Mouse (Mus musculus): ENCODE measurements at regions not wholly inside any gene's neighbourhood (a gene's known extent, or its start where the extent isn't known, plus 50 kb on each side); places are given as distances from the start of the nearest gene placed in this dataset.

GRCm38 (mm10) chr7:111245067-111245466 lies 162.2 kb upstream of the Eif4g2 start:
- Histone ChIP-seq H3K9ac (ENCODE audit: low read length) (no peak overlapping the region), H3K9me3 (ENCODE audit: control insufficient read depth, low read length) (no peaks in the 10 kb centered on the region), H3K4me1 (ENCODE audit: control insufficient read depth, insufficient read depth, low read length) (peaks cover under 1% of the 10 kb centered on the region; the same call in 1 of the 2 replicates), H3K27ac (replicated peaks; ENCODE audit: low read depth, low read length) (no peak overlapping the region), H3K27me3 (ENCODE audit: control insufficient read depth, insufficient read depth, low read length) (no peaks in the 10 kb centered on the region), H3K4me3 (ENCODE audit: low read depth, low read length) (no peak overlapping the region), H3K36me3 (ENCODE audit: control insufficient read depth, insufficient read depth, low read length) (no peaks in the 10 kb centered on the region), H3K4me2 (ENCODE audit: low read depth, severe bottlenecking) (no peak overlapping the region)
- DNase-seq (ENCODE audit: low spot score) (no peak), ATAC-seq (ENCODE audit: insufficient number of reproducible peaks, low FRiP score, low TSS enrichment, low read depth) (no peak)
- WGBS: 84% methylated on average over 6 of the region's 6 CpGs

- DNase-seq (ENCODE audit: low spot score): no peak
- ATAC-seq (ENCODE audit: insufficient number of reproducible peaks, low FRiP score, low TSS enrichment, low read depth): no peak
- H3K27ac ChIP-seq (replicated peaks; ENCODE audit: low read depth, low read length): no peak overlapping the region
- no peak overlapping the region for H3K9ac ChIP-seq (ENCODE audit: low read length)
- H3K4me2 ChIP-seq (ENCODE audit: low read depth, severe bottlenecking): no peak overlapping the region
- H3K4me3 ChIP-seq (ENCODE audit: low read depth, low read length): no peak overlapping the region
- no peaks in the 10 kb centered on the region for H3K27me3 ChIP-seq (ENCODE audit: control insufficient read depth, insufficient read depth, low read length)
- 75% methylated on average over 1 of the region's 1 CpGs for WGBS
- H3K9me3 ChIP-seq (ENCODE audit: control insufficient read depth, low read length): no peaks in the 10 kb centered on the region
- H3K36me3 ChIP-seq (ENCODE audit: control insufficient read depth, insufficient read depth, low read length): no peaks in the 10 kb centered on the region
- H3K4me1 ChIP-seq (ENCODE audit: control insufficient read depth, insufficient read depth, low read length): peaks cover 3% of the 10 kb centered on the region; the same call in 1 of the 2 replicates
Observed at GRCm38 (mm10) chr7:111243831-111244230, 161.0 kb upstream of the Eif4g2 start.

- 51% methylated on average over 10 of the region's 10 CpGs for WGBS
- no peak overlapping the region for H3K4me2 ChIP-seq (ENCODE audit: low read depth, severe bottlenecking)
Observed at GRCm38 (mm10) chr7:111242646-111243045, 159.8 kb upstream of the Eif4g2 start.

GRCm38 (mm10) chr7:111241538-111241937 lies 158.7 kb upstream of the Eif4g2 start:
- no peak for ATAC-seq (ENCODE audit: insufficient number of reproducible peaks, low FRiP score, low TSS enrichment, low read depth)
- H3K4me1 ChIP-seq (ENCODE audit: control insufficient read depth, insufficient read depth, low read length): peaks cover 3% of the 10 kb centered on the region; the same call in 1 of the 2 replicates
- no peak overlapping the region for H3K4me2 ChIP-seq (ENCODE audit: low read depth, severe bottlenecking)
- H3K4me3 ChIP-seq (ENCODE audit: low read depth, low read length): no peak overlapping the region
- no peaks in the 10 kb centered on the region for H3K36me3 ChIP-seq (ENCODE audit: control insufficient read depth, insufficient read depth, low read length)
- 0 out of 2 replicates have a peak, but pooled peaks cover 3% of the 10 kb centered on the region for H3K9me3 ChIP-seq (ENCODE audit: control insufficient read depth, low read length)
- no peak for DNase-seq (ENCODE audit: low spot score)
- no peak overlapping the region for H3K9ac ChIP-seq (ENCODE audit: low read length)
- no peak overlapping the region for H3K27ac ChIP-seq (replicated peaks; ENCODE audit: low read depth, low read length)
- no peaks in the 10 kb centered on the region for H3K27me3 ChIP-seq (ENCODE audit: control insufficient read depth, insufficient read depth, low read length)
- WGBS: 70% methylated on average over 4 of the region's 4 CpGs

More at GRCm38 (mm10) chr7:111242646-111243045, 159.8 kb upstream of the Eif4g2 start:
- Histone ChIP-seq H3K27me3 (ENCODE audit: control insufficient read depth, insufficient read depth, low read length) (no peaks in the 10 kb centered on the region), H3K27ac (replicated peaks; ENCODE audit: low read depth, low read length) (no peak overlapping the region), H3K4me3 (ENCODE audit: low read depth, low read length) (no peak overlapping the region), H3K36me3 (ENCODE audit: control insufficient read depth, insufficient read depth, low read length) (no peaks in the 10 kb centered on the region), H3K9me3 (ENCODE audit: control insufficient read depth, low read length) (no peaks in the 10 kb centered on the region), H3K9ac (ENCODE audit: low read length) (no peak overlapping the region), H3K4me1 (ENCODE audit: control insufficient read depth, insufficient read depth, low read length) (peaks cover 3% of the 10 kb centered on the region; the same call in 1 of the 2 replicates)
- DNase-seq (ENCODE audit: low spot score) (no peak), ATAC-seq (ENCODE audit: insufficient number of reproducible peaks, low FRiP score, low TSS enrichment, low read depth) (no peak)

- H3K27ac ChIP-seq (replicated peaks; ENCODE audit: low read depth, low read length): no peak overlapping the region
- 0 out of 2 replicates have a peak, but pooled peaks cover 3% of the 10 kb centered on the region for H3K9me3 ChIP-seq (ENCODE audit: control insufficient read depth, low read length)
- H3K4me2 ChIP-seq (ENCODE audit: low read depth, severe bottlenecking): no peak overlapping the region
- ATAC-seq (ENCODE audit: insufficient number of reproducible peaks, low FRiP score, low TSS enrichment, low read depth): no peak
- H3K36me3 ChIP-seq (ENCODE audit: control insufficient read depth, insufficient read depth, low read length): no peaks in the 10 kb centered on the region
- peaks cover 3% of the 10 kb centered on the region; the same call in 1 of the 2 replicates for H3K4me1 ChIP-seq (ENCODE audit: control insufficient read depth, insufficient read depth, low read length)
- no peak overlapping the region for H3K9ac ChIP-seq (ENCODE audit: low read length)
- peak; percentile 27 for DNase-seq (ENCODE audit: low spot score)
- 42% methylated on average over 9 of the region's 9 CpGs for WGBS
- H3K27me3 ChIP-seq (ENCODE audit: control insufficient read depth, insufficient read depth, low read length): no peaks in the 10 kb centered on the region
- H3K4me3 ChIP-seq (ENCODE audit: low read depth, low read length): no peak overlapping the region
Observed at GRCm38 (mm10) chr7:111240234-111240826, 157.5 kb upstream of the Eif4g2 start.

GRCm38 (mm10) chr7:111237819-111238218 lies 155.0 kb upstream of the Eif4g2 start:
- no peak overlapping the region for H3K27ac ChIP-seq (replicated peaks; ENCODE audit: low read depth, low read length)
- ATAC-seq (ENCODE audit: insufficient number of reproducible peaks, low FRiP score, low TSS enrichment, low read depth) (no peak), DNase-seq (ENCODE audit: low spot score) (no peak)
- H3K9ac ChIP-seq (ENCODE audit: low read length): no peak overlapping the region
- peaks cover 3% of the 10 kb centered on the region; the same call in 1 of the 2 replicates for H3K4me1 ChIP-seq (ENCODE audit: control insufficient read depth, insufficient read depth, low read length)
- 53% methylated on average over 9 of the region's 9 CpGs for WGBS
- no peak overlapping the region for H3K4me3 ChIP-seq (ENCODE audit: low read depth, low read length)
- H3K4me2 ChIP-seq (ENCODE audit: low read depth, severe bottlenecking): no peak overlapping the region
- no peaks in the 10 kb centered on the region for H3K27me3 ChIP-seq (ENCODE audit: control insufficient read depth, insufficient read depth, low read length)
- 0 out of 2 replicates have a peak, but pooled peaks cover 3% of the 10 kb centered on the region for H3K9me3 ChIP-seq (ENCODE audit: control insufficient read depth, low read length)
- no peaks in the 10 kb centered on the region for H3K36me3 ChIP-seq (ENCODE audit: control insufficient read depth, insufficient read depth, low read length)

GRCm38 (mm10) chr7:111230630-111231029 lies 147.8 kb upstream of the Eif4g2 start:
- ATAC-seq (ENCODE audit: insufficient number of reproducible peaks, low FRiP score, low TSS enrichment, low read depth) (no peak), DNase-seq (ENCODE audit: low spot score) (no peak)
- no peaks in the 10 kb centered on the region for H3K9me3 ChIP-seq (ENCODE audit: control insufficient read depth, low read length)
- no peak overlapping the region for H3K4me3 ChIP-seq (ENCODE audit: low read depth, low read length)
- H3K9ac ChIP-seq (ENCODE audit: low read length): no peak overlapping the region
- H3K4me1 ChIP-seq (ENCODE audit: control insufficient read depth, insufficient read depth, low read length): no peaks in the 10 kb centered on the region
- H3K4me2 ChIP-seq (ENCODE audit: low read depth, severe bottlenecking): no peak overlapping the region
- H3K36me3 ChIP-seq (ENCODE audit: control insufficient read depth, insufficient read depth, low read length): no peaks in the 10 kb centered on the region
- 83% methylated on average over 2 of the region's 2 CpGs for WGBS
- no peaks in the 10 kb centered on the region for H3K27me3 ChIP-seq (ENCODE audit: control insufficient read depth, insufficient read depth, low read length)
- H3K27ac ChIP-seq (replicated peaks; ENCODE audit: low read depth, low read length): no peak overlapping the region

GRCm38 (mm10) chr7:111227082-111227481 lies 144.3 kb upstream of the Eif4g2 start:
- H3K27me3 ChIP-seq (ENCODE audit: control insufficient read depth, insufficient read depth, low read length): no peaks in the 10 kb centered on the region
- 79% methylated on average over 3 of the region's 3 CpGs for WGBS
- DNase-seq (ENCODE audit: low spot score): no peak
- H3K4me2 ChIP-seq (ENCODE audit: low read depth, severe bottlenecking): no peak overlapping the region
- no peak for ATAC-seq (ENCODE audit: insufficient number of reproducible peaks, low FRiP score, low TSS enrichment, low read depth)
- H3K9ac ChIP-seq (ENCODE audit: low read length): no peak overlapping the region
- no peaks in the 10 kb centered on the region for H3K36me3 ChIP-seq (ENCODE audit: control insufficient read depth, insufficient read depth, low read length)
- no peak overlapping the region for H3K27ac ChIP-seq (replicated peaks; ENCODE audit: low read depth, low read length)
- no peaks in the 10 kb centered on the region for H3K9me3 ChIP-seq (ENCODE audit: control insufficient read depth, low read length)
- no peak overlapping the region for H3K4me3 ChIP-seq (ENCODE audit: low read depth, low read length)
- H3K4me1 ChIP-seq (ENCODE audit: control insufficient read depth, insufficient read depth, low read length): no peaks in the 10 kb centered on the region

Data from limb, embryonic 11.5 days (tissue).